Mouse (Mus musculus) natural killer cell, adult 2 months (primary cell): ENCODE measurements around the gene Znrf2.
"Not testable (repeated sequence)": the region's sequence is repeated elsewhere in the genome, so short reads cannot be mapped to it uniquely, and the experiment has no call there.

Experiments
- DNase-seq, 2 experiments: peaks; one replicate each; pipeline ENCODE4 v3.0.0; 2022; ENCODE audit warnings: low spot score in 2 of 2

Znrf2 gene

GRCm38 (mm10) chr6:54849179-54850156, 32.8 kb downstream of the Znrf2 start:
- peak in 1 of 2 experiments; percentile 38 for DNase-seq

- no peak for DNase-seq
These were observed 35.1 kb downstream of the Znrf2 start for GRCm38 (mm10) chr6:54851778-54852177.

GRCm38 (mm10) chr6:54852669-54853068, 36.0 kb downstream of the Znrf2 start:
- no peak for DNase-seq

- DNase-seq = no peak
These were observed 38.1 kb downstream of the Znrf2 start for GRCm38 (mm10) chr6:54854859-54855258.

GRCm38 (mm10) chr6:54855801-54856583, 39.3 kb downstream of the Znrf2 start:
- DNase-seq = no peak

- DNase-seq = not testable (repeated sequence)
These were observed 42.4 kb downstream of the Znrf2 start for GRCm38 (mm10) chr6:54859159-54859558.

GRCm38 (mm10) chr6:54860180-54860579, 43.5 kb downstream of the Znrf2 start:
- no peak for DNase-seq

- peak; percentile 25 to 50 for DNase-seq
These were observed 50.2 kb downstream of the Znrf2 start for GRCm38 (mm10) chr6:54866731-54867410.

- peak; percentile 46 to 59 for DNase-seq
These were observed 50.7 kb downstream of the Znrf2 start for GRCm38 (mm10) chr6:54867411-54867745.

GRCm38 (mm10) chr6:54873029-54873428, 56.3 kb downstream of the Znrf2 start:
- DNase-seq = no peak

GRCm38 (mm10) chr6:54876782-54877181, 60.1 kb downstream of the Znrf2 start:
- DNase-seq = no peak

- no peak for DNase-seq
These were observed 60.9 kb downstream of the Znrf2 start for GRCm38 (mm10) chr6:54877651-54878050.

- no peak for DNase-seq
These were observed 61.8 kb downstream of the Znrf2 start for GRCm38 (mm10) chr6:54878546-54878945.

GRCm38 (mm10) chr6:54880086-54880485, 63.4 kb downstream of the Znrf2 start:
- DNase-seq = no peak

- no peak for DNase-seq
These were observed 66.7 kb downstream of the Znrf2 start for GRCm38 (mm10) chr6:54883424-54883823.

- no peak for DNase-seq
These were observed 69.5 kb downstream of the Znrf2 start for GRCm38 (mm10) chr6:54886195-54886594.

- no peak for DNase-seq
These were observed 73.5 kb downstream of the Znrf2 start for GRCm38 (mm10) chr6:54890221-54890620.

GRCm38 (mm10) chr6:54891384-54891783, 74.7 kb downstream of the Znrf2 start:
- no peak for DNase-seq

- DNase-seq = no peak
These were observed 83.5 kb downstream of the Znrf2 start for GRCm38 (mm10) chr6:54900256-54900655.

- DNase-seq = no peak
These were observed 85.8 kb downstream of the Znrf2 start for GRCm38 (mm10) chr6:54902547-54902946.

GRCm38 (mm10) chr6:54906053-54907040, 89.6 kb downstream of the Znrf2 start:
- no peak for DNase-seq
